Mouse (Mus musculus): Measurements from ENCODE around the gene Gm11985. TPM values are rescaled to one million over a fixed set of nuclear protein-coding genes. Genes with fewer than 3 reads are reported as not detected.
A peak's percentile ranks its signal among the peaks of the same experiment; 100 is the strongest.
"Not testable (repeated sequence)": the region's sequence is repeated elsewhere in the genome, so short reads cannot be mapped to it uniquely, and the experiment has no call there.

Gm11985 gene
- polyA plus RNA-seq, 1 experiment = not detected

GRCm38 (mm10) chr11:7226200-7226599, 37.8 kb upstream of the Gm11985 start:
- DNase-seq = no peak
- TF ChIP-seq CTCF (IDR thresholded peaks at IDR 0.05; ENCODE audit: insufficient read depth, low read length) (no peak), POLR2A (IDR thresholded peaks at IDR 0.05; ENCODE audit: borderline replicate concordance, extremely low read depth, low read depth, low read length) (no peak)
- Histone ChIP-seq H3K4me3 (replicated peaks; ENCODE audit: extremely low read depth, low read depth, low read length) (no peak overlapping the region), H3K4me1 (ENCODE audit: control insufficient read depth, insufficient read depth, low read length) (no peaks in the 10 kb centered on the region; the same call in 1 of the 2 replicates)
- WGBS = 66% methylated on average over 2 of the region's 2 CpGs

DNA sequence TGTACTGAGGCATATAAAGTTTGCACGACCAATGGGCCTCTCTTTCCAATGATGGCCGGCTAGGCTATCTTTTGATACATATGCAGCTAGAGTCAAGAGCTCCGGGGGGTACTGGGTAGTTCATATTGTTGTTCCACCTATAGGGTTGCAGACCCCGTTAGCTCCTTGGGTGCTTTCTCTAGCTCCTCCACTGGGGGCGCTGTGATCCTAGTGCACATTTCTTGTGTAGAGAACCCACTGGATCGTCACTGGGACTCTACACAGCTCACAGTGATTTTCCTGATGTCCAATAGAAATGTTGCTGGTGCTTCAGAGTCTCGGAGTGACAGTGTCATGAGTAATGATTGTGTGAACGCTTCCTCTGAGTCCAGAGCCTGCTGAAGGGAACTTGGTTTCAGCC, 33.5 kb upstream of the Gm11985 start:
- not testable (repeated sequence) for H3K4me1 ChIP-seq (ENCODE audit: control insufficient read depth, insufficient read depth, low read length)
- WGBS = 70% methylated on average over 8 of the region's 8 CpGs

GRCm38 (mm10) chr11:7215703-7216102, 27.3 kb upstream of the Gm11985 start:
- no peak overlapping the region for H3K4me3 ChIP-seq (replicated peaks; ENCODE audit: extremely low read depth, low read depth, low read length)
- WGBS = 11% methylated on average over 8 of the region's 8 CpGs
- DNase-seq = peak; percentile 51
- H3K4me1 ChIP-seq (ENCODE audit: control insufficient read depth, insufficient read depth, low read length) = peaks cover 2% of the 10 kb centered on the region; the same call in 1 of the 2 replicates
- no peak for TF ChIP-seq POLR2A (IDR thresholded peaks at IDR 0.05; ENCODE audit: borderline replicate concordance, extremely low read depth, low read depth, low read length)
- peak; percentile 51; the same call in 1 of the 2 replicates for TF ChIP-seq CTCF (IDR thresholded peaks at IDR 0.05; ENCODE audit: insufficient read depth, low read length)

More for the DNA sequence above, 33.5 kb upstream of the Gm11985 start:
- DNase-seq; H3K4me3 ChIP-seq (replicated peaks; ENCODE audit: extremely low read depth, low read depth, low read length): not testable (repeated sequence)

DNA sequence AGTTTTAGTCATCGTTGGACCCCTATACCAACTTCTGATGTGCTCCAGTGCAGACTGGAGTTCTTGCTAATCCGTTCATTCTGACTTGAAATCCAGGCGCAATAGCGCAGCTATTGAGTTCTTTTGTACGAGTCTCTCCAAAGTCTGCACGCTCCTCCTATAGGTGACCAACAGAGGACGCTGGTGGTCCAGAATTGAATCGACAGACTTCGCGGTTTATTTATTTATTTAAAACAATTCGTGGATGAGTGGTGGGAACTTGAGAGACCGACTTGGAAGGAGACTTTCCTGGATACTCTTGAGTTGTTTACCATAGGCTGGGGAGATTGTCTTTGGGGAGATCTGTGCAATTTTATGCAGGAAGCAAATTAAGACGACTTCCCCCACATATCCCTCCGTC, 26.4 kb upstream of the Gm11985 start:
- TF ChIP-seq CTCF (IDR thresholded peaks at IDR 0.05; ENCODE audit: insufficient read depth, low read length) (0 out of 2 replicates have a peak, but pooled peaks have one; percentile 6), POLR2A (IDR thresholded peaks at IDR 0.05; ENCODE audit: borderline replicate concordance, extremely low read depth, low read depth, low read length) (no peak)
- Histone ChIP-seq H3K4me1 (ENCODE audit: control insufficient read depth, insufficient read depth, low read length) (peaks cover 2% of the 10 kb centered on the region; the same call in 1 of the 2 replicates), H3K4me3 (replicated peaks; ENCODE audit: extremely low read depth, low read depth, low read length) (no peak overlapping the region)
- WGBS = 3% methylated on average over 14 of the region's 14 CpGs
- no peak for DNase-seq

GRCm38 (mm10) chr11:7214342-7214660, 25.9 kb upstream of the Gm11985 start:
- H3K4me3 ChIP-seq (replicated peaks; ENCODE audit: extremely low read depth, low read depth, low read length) = no peak overlapping the region
- peaks cover 2% of the 10 kb centered on the region; the same call in 1 of the 2 replicates for H3K4me1 ChIP-seq (ENCODE audit: control insufficient read depth, insufficient read depth, low read length)
- DNase-seq = no peak
- under 1% methylated on average over 12 of the region's 12 CpGs for WGBS
- TF ChIP-seq CTCF (IDR thresholded peaks at IDR 0.05; ENCODE audit: insufficient read depth, low read length) (no peak), POLR2A (IDR thresholded peaks at IDR 0.05; ENCODE audit: borderline replicate concordance, extremely low read depth, low read depth, low read length) (no peak)

GRCm38 (mm10) chr11:7213501-7214341, 25.4 kb upstream of the Gm11985 start, which contains the start of gene Igfbp3:
Igfbp3 (minus strand) TSS chr11:7213923.
- Histone ChIP-seq H3K4me1 (ENCODE audit: control insufficient read depth, insufficient read depth, low read length) (peaks cover 2% of the 10 kb centered on the region; the same call in 1 of the 2 replicates), H3K4me3 (replicated peaks; ENCODE audit: extremely low read depth, low read depth, low read length) (peak within 1 kb of the TSS; percentile 41)
- DNase-seq = no peak
- 1% methylated on average over 104 of the region's 104 CpGs for WGBS
- no peak for TF ChIP-seq POLR2A (IDR thresholded peaks at IDR 0.05; ENCODE audit: borderline replicate concordance, extremely low read depth, low read depth, low read length)
- TF ChIP-seq CTCF (IDR thresholded peaks at IDR 0.05; ENCODE audit: insufficient read depth, low read length) = no peak

DNA sequence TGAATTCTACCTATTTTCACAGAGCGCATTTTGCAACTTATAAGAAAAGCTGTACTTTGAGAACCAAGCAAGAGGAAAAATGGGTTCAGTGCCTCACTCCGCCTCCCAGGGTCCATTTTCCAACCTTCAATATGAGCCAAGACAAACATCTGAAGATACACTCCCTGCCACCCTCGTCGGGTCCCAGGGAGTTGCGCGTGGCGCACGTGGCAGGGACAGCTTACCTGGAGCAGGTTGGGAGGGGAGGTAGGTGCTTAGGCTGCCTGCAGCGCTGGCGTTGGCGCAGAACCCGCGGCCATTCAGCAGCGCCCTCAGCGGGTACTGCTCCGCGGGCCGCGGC, 24.8 kb upstream of the Gm11985 start:
- WGBS = 2% methylated on average over 19 of the region's 19 CpGs
- no peak for DNase-seq
- TF ChIP-seq CTCF (IDR thresholded peaks at IDR 0.05; ENCODE audit: insufficient read depth, low read length) (no peak), POLR2A (IDR thresholded peaks at IDR 0.05; ENCODE audit: borderline replicate concordance, extremely low read depth, low read depth, low read length) (no peak)
- peak overlapping the region; percentile 31 for H3K4me3 ChIP-seq (replicated peaks; ENCODE audit: extremely low read depth, low read depth, low read length)
- H3K4me1 ChIP-seq (ENCODE audit: control insufficient read depth, insufficient read depth, low read length) = peaks cover 2% of the 10 kb centered on the region; the same call in 1 of the 2 replicates

DNA sequence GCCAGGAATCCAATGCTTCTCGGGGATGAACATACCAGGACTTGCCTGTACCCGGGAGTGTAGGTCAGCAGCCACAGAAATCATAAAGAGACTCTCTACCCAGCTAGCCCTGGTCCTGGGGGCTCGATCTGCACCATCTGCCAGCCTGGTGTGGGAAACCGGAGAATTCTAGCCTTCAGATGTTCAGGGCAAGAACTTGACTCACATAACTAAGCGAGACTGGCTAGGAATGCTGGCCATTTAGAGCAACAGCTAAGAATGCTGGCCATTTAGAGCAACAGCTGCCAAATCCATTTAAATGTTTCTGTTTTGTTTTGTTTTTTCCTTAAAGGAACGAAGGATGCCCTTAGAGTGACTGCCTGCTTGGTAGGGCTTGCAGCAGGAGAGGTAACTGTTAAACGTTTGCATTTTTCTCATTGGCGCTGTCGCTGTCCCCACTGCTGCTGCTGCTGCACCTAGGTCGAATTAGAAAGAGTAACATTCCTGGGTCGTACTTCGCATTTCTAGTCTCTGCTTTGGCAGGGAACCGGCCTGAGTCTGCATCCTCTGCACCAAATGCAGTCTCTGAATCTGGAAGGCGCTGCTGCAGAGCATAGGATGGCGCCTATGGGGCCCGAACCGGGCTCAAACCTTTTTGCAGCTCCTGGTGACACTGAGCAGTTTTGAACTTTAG, 23.9 kb upstream of the Gm11985 start:
- Histone ChIP-seq H3K4me3 (replicated peaks; ENCODE audit: extremely low read depth, low read depth, low read length) (peak overlapping the region; percentile 16), H3K4me1 (ENCODE audit: control insufficient read depth, insufficient read depth, low read length) (peaks cover 2% of the 10 kb centered on the region; the same call in 1 of the 2 replicates)
- TF ChIP-seq CTCF (IDR thresholded peaks at IDR 0.05; ENCODE audit: insufficient read depth, low read length) = no peak
- TF ChIP-seq POLR2A (IDR thresholded peaks at IDR 0.05; ENCODE audit: borderline replicate concordance, extremely low read depth, low read depth, low read length) = no peak
- 29% methylated on average over 17 of the region's 17 CpGs for WGBS
- no peak for DNase-seq

DNA sequence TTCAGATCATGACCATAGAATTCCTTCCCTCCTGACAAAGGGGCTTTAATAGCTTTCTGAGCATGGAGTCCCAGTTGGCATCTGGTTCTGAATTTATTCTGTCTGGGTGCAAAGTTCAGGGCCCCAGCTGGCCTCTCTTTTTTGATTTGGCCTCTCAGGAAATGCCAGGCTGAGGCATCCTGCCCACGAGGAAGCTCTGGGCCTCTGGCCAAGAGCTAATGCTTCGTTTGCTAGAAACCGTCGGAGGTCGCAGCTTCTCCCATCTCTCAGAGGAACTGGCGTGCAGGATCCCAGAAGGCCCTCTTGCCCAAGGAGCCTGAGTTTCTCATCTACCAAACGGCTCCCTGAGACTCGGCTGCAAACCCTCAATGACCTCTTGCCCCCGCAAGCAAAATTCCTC, 22.8 kb upstream of the Gm11985 start:
- Histone ChIP-seq H3K4me1 (ENCODE audit: control insufficient read depth, insufficient read depth, low read length) (peaks cover 2% of the 10 kb centered on the region; the same call in 1 of the 2 replicates), H3K4me3 (replicated peaks; ENCODE audit: extremely low read depth, low read depth, low read length) (no peak overlapping the region)
- DNase-seq = no peak
- 10% methylated on average over 9 of the region's 9 CpGs for WGBS
- TF ChIP-seq CTCF (IDR thresholded peaks at IDR 0.05; ENCODE audit: insufficient read depth, low read length) (no peak), POLR2A (IDR thresholded peaks at IDR 0.05; ENCODE audit: borderline replicate concordance, extremely low read depth, low read depth, low read length) (no peak)
